Mouse (Mus musculus) embryonic facial prominence, embryonic 15.5 days (tissue): ENCODE measurements around the gene Iqch. TPM values are rescaled to one million over a fixed set of nuclear protein-coding genes. Genes with fewer than 3 reads are reported as not detected.

ENCODE experiments used
- ATAC-seq: fragments of 200-750 bp; cut with Nextera tagmentation; 2 replicates; pipeline ENCODE4 v1.8.0; 2017; ENCODE audit warnings: low read depth, moderate TSS enrichment; ENCODE audit not compliant: insufficient number of reproducible peaks, low FRiP score, low TSS enrichment
- H3K27ac ChIP-seq: fragments of 300-500 bp; sonication (generic); replicated peaks from 2 replicates; pipeline ENCODE4 v1.5.1; 2015; ENCODE audit warnings: mild to moderate bottlenecking, inconsistent platforms
- H3K27me3 ChIP-seq: fragments of 300-500 bp; sonication (generic); 2 replicates; pipeline ENCODE4 v1.6.1; 2015; ENCODE audit warnings: inconsistent platforms
- H3K36me3 ChIP-seq: fragments of 300-500 bp; sonication (generic); 2 replicates; pipeline ENCODE4 v1.6.1; 2015; ENCODE audit warnings: mild to moderate bottlenecking, inconsistent platforms
- H3K4me1 ChIP-seq: fragments of 300-500 bp; sonication (generic); 2 replicates; pipeline ENCODE4 v1.6.1; 2015; ENCODE audit warnings: inconsistent platforms
- H3K4me2 ChIP-seq: fragments of 300-500 bp; sonication (generic); replicated peaks from 2 replicates; pipeline ENCODE4 v1.6.1; 2015; ENCODE audit warnings: mild to moderate bottlenecking, inconsistent platforms
- H3K4me3 ChIP-seq: fragments of 300-500 bp; sonication (generic); replicated peaks from 2 replicates; pipeline ENCODE4 v1.5.1; 2015; ENCODE audit warnings: mild to moderate bottlenecking, inconsistent platforms
- H3K9ac ChIP-seq: fragments of 300-500 bp; sonication (generic); 2 replicates; pipeline ENCODE4 v1.6.1; 2015; ENCODE audit warnings: inconsistent platforms
- H3K9me3 ChIP-seq: fragments of 300-500 bp; sonication (generic); replicated peaks from 2 replicates; pipeline ENCODE4 v1.6.1; 2016; ENCODE audit warnings: inconsistent platforms
- WGBS: fragments of 180-500 bp; shearing (Covaris S2); methylation state at CpG from one replicate; pipeline ENCODE4 v1.1.7; 2015; 5-methylcytosine and 5-hydroxymethylcytosine counted together
- polyA plus RNA-seq: library from polyadenylated mRNA; unstranded; fragments of >200 nt; fragmentation: Nextera tagmentation; extraction: Ambion mirVana; gene quantifications from 2 replicates; pipeline ENCODE4 v1.2.1, GENCODE M21; 2015

The Iqch gene
- polyA plus RNA-seq, 1 experiment from 2014 or later, result 0.60 TPM

DNA sequence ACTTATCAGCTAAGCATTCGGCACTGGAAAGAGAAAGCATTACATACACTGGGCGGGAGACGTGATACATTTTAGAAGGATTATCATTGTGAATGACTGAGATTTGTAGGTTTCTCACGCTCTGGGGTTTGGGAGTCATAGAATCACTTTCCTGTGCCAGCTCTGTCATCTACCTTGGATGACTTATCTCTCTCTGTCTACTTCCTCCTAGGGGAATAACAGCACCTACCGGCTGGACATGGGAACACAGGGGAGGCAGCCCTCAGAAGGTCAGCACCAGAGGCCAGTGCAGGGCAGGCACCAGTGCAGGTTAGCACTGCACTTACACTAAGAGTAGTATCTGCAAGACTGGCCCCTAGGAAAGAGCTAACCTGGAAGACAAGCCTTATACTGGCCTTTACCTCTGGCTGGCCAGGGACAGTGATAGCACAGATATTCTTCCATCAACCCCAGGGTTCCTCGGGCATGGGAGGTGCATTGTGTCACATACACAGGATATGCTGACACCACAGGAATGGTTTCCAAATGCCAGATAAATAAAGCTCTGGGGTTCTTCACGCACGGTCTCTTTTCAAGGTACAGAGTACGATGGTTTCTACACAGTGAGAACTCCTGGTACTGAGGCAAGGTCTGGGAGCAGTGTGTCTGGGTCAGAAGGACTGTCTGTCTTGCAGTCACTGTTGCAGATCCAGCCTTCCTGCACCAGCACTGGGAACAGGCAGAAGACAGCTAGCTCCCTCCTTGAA is 69.2 kb downstream of the Iqch start:
- ATAC-seq, result no peak
- Histone ChIP-seq H3K4me2 (no peak overlapping the region), H3K9me3 (no peaks in the 10 kb centered on the region), H3K4me3 (no peak overlapping the region), H3K9ac (no peak overlapping the region), H3K4me1 (peaks cover 16% of the 10 kb centered on the region; the same call in 1 of the 2 replicates), H3K27ac (no peak overlapping the region), H3K27me3 (peaks cover 8% of the 10 kb centered on the region; the same call in 1 of the 2 replicates), H3K36me3 (no peaks in the 10 kb centered on the region)
- 65% methylated on average over 9 of the region's 9 CpGs for WGBS

DNA sequence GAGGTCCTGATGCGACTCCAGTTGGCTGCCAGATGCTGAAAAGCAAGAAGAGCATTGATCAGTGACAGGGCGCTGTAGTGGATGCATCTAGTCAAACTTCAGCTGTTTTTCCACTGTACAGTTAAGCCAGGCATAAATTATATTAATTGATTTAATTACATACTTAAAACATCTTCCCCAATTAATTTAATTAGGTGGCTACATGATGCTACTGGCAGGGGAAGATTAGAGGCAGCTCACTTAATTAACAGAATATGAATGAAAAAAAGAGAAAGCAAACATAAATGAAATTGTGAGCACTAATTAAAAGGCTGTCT is 78.4 kb downstream of the Iqch start:
- no peak overlapping the region for H3K4me2 ChIP-seq
- no peaks in the 10 kb centered on the region for H3K27me3 ChIP-seq
- no peaks in the 10 kb centered on the region for H3K36me3 ChIP-seq
- no peak for ATAC-seq
- WGBS, result 57% methylated on average over 2 of the region's 2 CpGs
- no peak overlapping the region for H3K9ac ChIP-seq
- no peak overlapping the region for H3K4me3 ChIP-seq
- no peaks in the 10 kb centered on the region for H3K4me1 ChIP-seq
- no peaks in the 10 kb centered on the region for H3K9me3 ChIP-seq
- no peak overlapping the region for H3K27ac ChIP-seq

- 72% methylated on average over 14 of the region's 14 CpGs for WGBS
- Histone ChIP-seq H3K4me1 (no peaks in the 10 kb centered on the region), H3K36me3 (no peaks in the 10 kb centered on the region), H3K27ac (no peak overlapping the region), H3K4me3 (no peak overlapping the region), H3K9ac (no peak overlapping the region), H3K27me3 (no peaks in the 10 kb centered on the region), H3K9me3 (no peaks in the 10 kb centered on the region), H3K4me2 (no peak overlapping the region)
- no peak for ATAC-seq
Observed at GRCm38 (mm10) chr9:63523251-63523936, 78.9 kb downstream of the Iqch start.

GRCm38 (mm10) chr9:63512851-63513250 is 89.4 kb downstream of the Iqch start:
- Histone ChIP-seq H3K27ac (no peak overlapping the region), H3K27me3 (peaks cover 3% of the 10 kb centered on the region; the same call in 1 of the 2 replicates)
- whole genome bisulfite sequencing, result 58% methylated on average over 5 of the region's 5 CpGs

GRCm38 (mm10) chr9:63511034-63511433 is 91.3 kb downstream of the Iqch start:
- H3K4me2 ChIP-seq, result no peak overlapping the region
- H3K4me1 ChIP-seq, result no peaks in the 10 kb centered on the region
- H3K4me3 ChIP-seq, result no peak overlapping the region
- ATAC-seq, result no peak
- H3K9me3 ChIP-seq, result no peaks in the 10 kb centered on the region
- no peak overlapping the region for H3K9ac ChIP-seq
- WGBS, result 74% methylated on average over 4 of the region's 4 CpGs
- peaks cover 7% of the 10 kb centered on the region for H3K27me3 ChIP-seq
- no peak overlapping the region for H3K27ac ChIP-seq
- no peaks in the 10 kb centered on the region for H3K36me3 ChIP-seq

More at GRCm38 (mm10) chr9:63512851-63513250, 89.4 kb downstream of the Iqch start:
- no peak overlapping the region for H3K4me3 ChIP-seq
- no peaks in the 10 kb centered on the region for H3K9me3 ChIP-seq
- no peak for ATAC-seq
- no peaks in the 10 kb centered on the region for H3K36me3 ChIP-seq
- no peak overlapping the region for H3K9ac ChIP-seq
- H3K4me1 ChIP-seq, result no peaks in the 10 kb centered on the region
- H3K4me2 ChIP-seq, result no peak overlapping the region

DNA sequence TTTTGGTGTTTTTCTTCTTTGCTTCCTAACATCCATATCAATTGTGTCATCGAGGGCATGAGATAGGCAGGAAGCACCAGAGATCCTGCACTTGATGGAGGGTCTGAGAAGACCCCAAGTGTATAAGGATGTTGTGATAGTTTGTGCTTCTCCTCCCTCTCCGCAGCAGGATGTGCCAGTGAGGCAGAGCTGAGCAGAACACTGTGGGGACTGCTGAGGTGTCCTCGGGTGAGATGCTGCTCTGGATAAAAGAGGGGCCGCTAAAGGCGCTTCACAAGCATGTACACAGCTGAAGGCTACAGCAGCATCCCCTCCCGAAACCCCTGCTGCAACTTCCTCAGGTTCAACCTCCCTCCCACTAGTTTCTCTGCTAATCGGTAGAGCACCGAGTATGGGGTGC is 95.2 kb downstream of the Iqch start:
- Histone ChIP-seq H3K9ac (no peak overlapping the region), H3K4me1 (no peaks in the 10 kb centered on the region), H3K27me3 (peaks cover 7% of the 10 kb centered on the region), H3K9me3 (no peaks in the 10 kb centered on the region), H3K4me3 (no peak overlapping the region), H3K4me2 (no peak overlapping the region), H3K27ac (no peak overlapping the region), H3K36me3 (no peaks in the 10 kb centered on the region)
- no peak for ATAC-seq
- WGBS, result 66% methylated on average over 8 of the region's 8 CpGs

- Histone ChIP-seq H3K9ac (no peak overlapping the region), H3K4me2 (no peak overlapping the region), H3K36me3 (no peaks in the 10 kb centered on the region), H3K9me3 (no peaks in the 10 kb centered on the region), H3K4me1 (no peaks in the 10 kb centered on the region), H3K27ac (no peak overlapping the region), H3K4me3 (no peak overlapping the region), H3K27me3 (peaks cover 4% of the 10 kb centered on the region)
- ATAC-seq, result no peak
- 44% methylated on average over 2 of the region's 2 CpGs for WGBS
Observed at GRCm38 (mm10) chr9:63503890-63504289, 98.4 kb downstream of the Iqch start.

- H3K36me3 ChIP-seq, result no peaks in the 10 kb centered on the region
- no peak overlapping the region for H3K4me2 ChIP-seq
- H3K4me3 ChIP-seq, result no peak overlapping the region
- no peaks in the 10 kb centered on the region for H3K4me1 ChIP-seq
- 84% methylated on average over 1 of the region's 1 CpGs for WGBS
- no peak overlapping the region for H3K9ac ChIP-seq
- no peaks in the 10 kb centered on the region for H3K9me3 ChIP-seq
- no peaks in the 10 kb centered on the region; the same call in 1 of the 2 replicates for H3K27me3 ChIP-seq
- no peak for ATAC-seq
- no peak overlapping the region for H3K27ac ChIP-seq
Observed at GRCm38 (mm10) chr9:63501516-63501915, 100.8 kb downstream of the Iqch start.

GRCm38 (mm10) chr9:63499912-63500311 is 102.4 kb downstream of the Iqch start:
- no peak for ATAC-seq
- Histone ChIP-seq H3K4me2 (no peak overlapping the region), H3K4me1 (no peaks in the 10 kb centered on the region), H3K4me3 (no peak overlapping the region), H3K27me3 (no peaks in the 10 kb centered on the region; the same call in 1 of the 2 replicates), H3K27ac (no peak overlapping the region), H3K9me3 (no peaks in the 10 kb centered on the region), H3K9ac (no peak overlapping the region), H3K36me3 (no peaks in the 10 kb centered on the region)
- 74% methylated on average over 8 of the region's 8 CpGs for WGBS

GRCm38 (mm10) chr9:63495786-63496185 is 106.5 kb downstream of the Iqch start:
- ATAC-seq, result no peak
- no peaks in the 10 kb centered on the region for H3K9me3 ChIP-seq

GRCm38 (mm10) chr9:63493746-63494145 is 108.5 kb downstream of the Iqch start:
- Histone ChIP-seq H3K4me1 (peaks cover 13% of the 10 kb centered on the region), H3K9ac (no peak overlapping the region), H3K4me2 (no peak overlapping the region), H3K9me3 (no peaks in the 10 kb centered on the region), H3K36me3 (no peaks in the 10 kb centered on the region), H3K27ac (no peak overlapping the region), H3K4me3 (no peak overlapping the region), H3K27me3 (no peaks in the 10 kb centered on the region; the same call in 1 of the 2 replicates)
- WGBS, result 78% methylated on average over 4 of the region's 4 CpGs
- no peak for ATAC-seq

More at GRCm38 (mm10) chr9:63495786-63496185, 106.5 kb downstream of the Iqch start:
- Histone ChIP-seq H3K27ac (no peak overlapping the region), H3K27me3 (no peaks in the 10 kb centered on the region; the same call in 1 of the 2 replicates), H3K36me3 (no peaks in the 10 kb centered on the region), H3K4me2 (no peak overlapping the region), H3K9ac (no peak overlapping the region), H3K4me1 (0 out of 2 replicates have a peak, but pooled peaks cover 4% of the 10 kb centered on the region), H3K4me3 (no peak overlapping the region)
- WGBS, result 83% methylated on average over 2 of the region's 2 CpGs
